Mouse (Mus musculus) small intestine, adult 2 months (tissue): ENCODE measurements around the gene Il2rb. TPM values are rescaled to one million over a fixed set of nuclear protein-coding genes. Genes with fewer than 3 reads are reported as not detected.

Experiments
- H3K27ac ChIP-seq: fragments of 200-500 bp; 2 replicates; pipeline ENCODE4 v1.5.1; 2012; ENCODE audit warnings: low read depth, low read length, control low read depth, inconsistent platforms; ENCODE audit not compliant: insufficient read depth
- H3K27me3 ChIP-seq: fragments of 200-500 bp; 2 replicates; pipeline ENCODE4 v1.6.1; 2012; ENCODE audit warnings: mild to moderate bottlenecking, moderate library complexity, low read length, inconsistent platforms; ENCODE audit not compliant: control insufficient read depth, insufficient read depth
- H3K36me3 ChIP-seq: fragments of 200-500 bp; 2 replicates; pipeline ENCODE4 v1.6.1; 2012; ENCODE audit warnings: mild to moderate bottlenecking, low read length, control low read depth, inconsistent platforms; ENCODE audit not compliant: control insufficient read depth, insufficient read depth
- H3K4me1 ChIP-seq: fragments of 200-500 bp; 2 replicates; pipeline ENCODE4 v1.6.1; 2012; ENCODE audit warnings: low read length, inconsistent platforms, mixed read lengths; ENCODE audit not compliant: control insufficient read depth, insufficient read depth, insufficient read length
- H3K4me3 ChIP-seq: fragments of 200-500 bp; 2 replicates; pipeline ENCODE4 v1.5.1; 2012; ENCODE audit warnings: low read depth, mild to moderate bottlenecking, control low read depth, inconsistent platforms, low read length, moderate library complexity
- CTCF ChIP-seq: fragments of 200-500 bp; IDR thresholded peaks from 2 replicates; pipeline ENCODE4 v1.5.1; 2012; ENCODE audit warnings: low read depth, mild to moderate bottlenecking, control low read depth, inconsistent platforms, low read length, moderate library complexity, mixed read lengths; ENCODE audit not compliant: insufficient replicate concordance, insufficient read length; ENCODE audit errors: extremely low read depth
- POLR2A ChIP-seq: fragments of 200-500 bp; IDR thresholded peaks from 2 replicates; pipeline ENCODE4 v1.6.1; 2012; ENCODE audit warnings: low read depth, mild to moderate bottlenecking, control low read depth, inconsistent platforms, low read length, moderate library complexity
- WGBS: fragments of 180-500 bp; shearing (Covaris S2); methylation state at CpG from one replicate; pipeline ENCODE4 v1.1.7; 2018; 5-methylcytosine and 5-hydroxymethylcytosine counted together
- polyA plus RNA-seq: library from polyadenylated mRNA; depleted of rRNA; stranded (reverse); fragments of >200 nt; gene quantifications from 2 replicates; pipeline ENCODE4 v1.2.3, GENCODE M21; 2012

Il2rb gene
- polyA plus RNA-seq, 1 experiment, result 11.8 TPM

- H3K4me3 ChIP-seq, result no peak overlapping the region
- TF ChIP-seq POLR2A (no peak), CTCF (no peak)
- no peaks in the 10 kb centered on the region for H3K27me3 ChIP-seq
- H3K27ac ChIP-seq, result peak overlapping the region; percentile 14
- H3K36me3 ChIP-seq, result no peaks in the 10 kb centered on the region
- 80% methylated on average over 3 of the region's 3 CpGs for WGBS
- peaks cover 37% of the 10 kb centered on the region for H3K4me1 ChIP-seq
These were observed 35.1 kb upstream of the Il2rb start for GRCm38 (mm10) chr15:78530141-78530540.

- WGBS, result 36% methylated on average over 15 of the region's 15 CpGs
- H3K27me3 ChIP-seq, result no peaks in the 10 kb centered on the region
- H3K4me3 ChIP-seq, result peak overlapping the region; percentile 51
- TF ChIP-seq CTCF (no peak), POLR2A (no peak)
- peak overlapping the region; percentile 48 for H3K27ac ChIP-seq
- peaks cover 33% of the 10 kb centered on the region for H3K4me1 ChIP-seq
- no peaks in the 10 kb centered on the region for H3K36me3 ChIP-seq
These were observed 34.4 kb upstream of the Il2rb start for GRCm38 (mm10) chr15:78529428-78529990.

- Histone ChIP-seq H3K36me3 (no peaks in the 10 kb centered on the region), H3K27ac (peak overlapping the region; percentile 66), H3K27me3 (no peaks in the 10 kb centered on the region), H3K4me1 (peaks cover 27% of the 10 kb centered on the region), H3K4me3 (peak overlapping the region; percentile 51)
- no peak for TF ChIP-seq POLR2A
- no peak for TF ChIP-seq CTCF
- WGBS, result 55% methylated on average over 11 of the region's 11 CpGs
These were observed 33.8 kb upstream of the Il2rb start for GRCm38 (mm10) chr15:78528726-78529411.

DNA sequence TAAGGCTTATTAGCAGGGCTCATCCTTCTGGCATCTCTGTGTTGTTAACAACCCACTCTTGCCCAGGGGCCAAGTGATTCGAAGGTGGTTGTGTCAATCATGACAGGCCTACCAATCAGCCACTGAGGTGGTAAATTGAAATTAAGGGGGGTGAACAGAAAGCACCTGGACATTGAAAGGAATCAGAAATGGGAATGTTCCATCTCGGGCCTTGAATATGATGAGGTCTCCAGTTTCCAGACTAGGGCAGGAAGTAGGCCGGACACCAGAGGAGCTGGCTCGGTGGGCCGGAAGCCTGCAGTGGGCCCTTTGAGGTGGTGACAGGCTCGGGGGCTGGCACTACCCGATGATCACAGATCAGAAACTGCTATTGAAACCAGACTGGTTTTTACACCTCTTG, 32.9 kb upstream of the Il2rb start:
- TF ChIP-seq POLR2A, result no peak

DNA sequence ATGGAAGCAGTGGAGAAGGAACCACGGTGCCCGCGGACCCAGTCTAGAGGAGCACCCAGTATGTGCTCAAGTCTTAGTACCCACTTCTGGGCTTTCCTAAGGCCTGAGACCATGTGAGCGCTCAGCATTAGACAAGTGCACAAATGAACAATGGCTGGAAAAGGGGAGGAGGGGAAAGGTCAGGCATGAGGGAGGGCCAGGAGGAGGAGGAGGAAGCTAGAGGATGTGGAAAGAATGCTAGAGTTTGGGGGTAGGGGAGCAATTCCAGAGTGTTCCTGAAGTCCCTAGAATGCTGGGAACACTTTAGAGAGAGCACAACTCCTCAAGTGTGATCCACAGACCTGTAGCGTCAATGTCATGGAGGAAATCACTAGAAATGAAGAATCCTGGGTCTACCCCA, 29.1 kb upstream of the Il2rb start:
- no peak for TF ChIP-seq POLR2A
- TF ChIP-seq CTCF, result no peak
- H3K36me3 ChIP-seq, result no peaks in the 10 kb centered on the region
- peaks cover 10% of the 10 kb centered on the region for H3K4me1 ChIP-seq
- no peaks in the 10 kb centered on the region for H3K27me3 ChIP-seq
- H3K27ac ChIP-seq, result no peak overlapping the region
- WGBS, result 94% methylated on average over 5 of the region's 5 CpGs
- no peak overlapping the region for H3K4me3 ChIP-seq

More for the DNA sequence above, 32.9 kb upstream of the Il2rb start:
- peaks cover 20% of the 10 kb centered on the region for H3K4me1 ChIP-seq
- H3K27me3 ChIP-seq, result no peaks in the 10 kb centered on the region
- H3K36me3 ChIP-seq, result no peaks in the 10 kb centered on the region
- 75% methylated on average over 7 of the region's 7 CpGs for WGBS
- peak overlapping the region; percentile 14 for H3K27ac ChIP-seq
- no peak overlapping the region for H3K4me3 ChIP-seq

DNA sequence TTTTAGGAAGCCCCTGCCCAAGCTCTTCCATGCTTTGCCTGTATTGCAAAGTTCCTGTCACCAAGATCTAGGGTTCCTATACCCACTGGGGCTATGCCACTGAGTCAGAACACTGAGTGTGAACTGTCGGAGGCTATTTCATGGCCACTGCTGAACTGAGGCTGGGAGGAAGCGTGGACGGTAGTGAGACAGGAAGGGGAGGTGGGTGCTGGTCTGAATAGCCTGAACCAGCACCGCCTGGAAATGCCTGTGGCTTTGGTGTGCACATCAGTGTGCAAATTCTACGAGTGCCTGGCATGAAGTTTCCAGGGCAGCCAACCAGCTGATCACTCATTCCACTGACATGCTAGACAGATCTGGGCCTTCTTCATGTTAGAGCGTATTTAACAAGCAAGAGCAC, 26.8 kb upstream of the Il2rb start:
- H3K36me3 ChIP-seq, result no peaks in the 10 kb centered on the region
- 80% methylated on average over 6 of the region's 6 CpGs for WGBS
- no peak overlapping the region for H3K27ac ChIP-seq
- H3K4me1 ChIP-seq, result peaks cover 6% of the 10 kb centered on the region
- H3K27me3 ChIP-seq, result no peaks in the 10 kb centered on the region
- no peak for TF ChIP-seq CTCF
- TF ChIP-seq POLR2A, result no peak
- H3K4me3 ChIP-seq, result no peak overlapping the region

- H3K4me3 ChIP-seq, result no peak overlapping the region
- H3K27me3 ChIP-seq, result no peaks in the 10 kb centered on the region
- H3K36me3 ChIP-seq, result no peaks in the 10 kb centered on the region
- WGBS, result 69% methylated on average over 8 of the region's 8 CpGs
- H3K27ac ChIP-seq, result no peak overlapping the region
- H3K4me1 ChIP-seq, result peaks cover 6% of the 10 kb centered on the region
- TF ChIP-seq POLR2A, result no peak
- TF ChIP-seq CTCF, result no peak
These were observed 26.3 kb upstream of the Il2rb start for GRCm38 (mm10) chr15:78521331-78521730.
